Mouse (Mus musculus): ENCODE data around the gene Dnaaf5. TPM values are rescaled to one million over a fixed set of nuclear protein-coding genes. Genes with fewer than 3 reads are reported as not detected.

Gene Dnaaf5
- polyA plus RNA-seq, 1 experiment from 2014 or later: 6.4 TPM

GRCm38 (mm10) chr5:139199995-139200769 lies 50.2 kb downstream of the Dnaaf5 start, which contains the start of gene Sun1:
Gene Sun1 (plus strand): TSS chr5:139200637.
- peak within 1 kb of the TSS; percentile 99 for H3K4me2 ChIP-seq (ENCODE audit: low read length)
- peaks cover 11 to 20% of the 10 kb centered on the region in 2 experiments for H3K4me1 ChIP-seq (ENCODE audit: control insufficient read depth in 2 of 2, insufficient read depth in 2 of 2, low read length in 2 of 2)
- H3K4me3 ChIP-seq (ENCODE audit: control insufficient read depth in 1 of 2, insufficient read depth in 1 of 2, low read depth in 1 of 2, low read length in 2 of 2): peak within 1 kb of the TSS; percentile 90 to 96
- no peaks in the 10 kb centered on the region for H3K9me3 ChIP-seq (ENCODE audit: control insufficient read depth, low read length)
- peak within 1 kb of the TSS; percentile 93 for H3K9ac ChIP-seq (ENCODE audit: low read length)
- H3K36me3 ChIP-seq (ENCODE audit: control insufficient read depth, insufficient read depth, low read length): peaks cover 6% of the 10 kb centered on the region; the same call in 1 of the 2 replicates
- under 1% methylated on average over 64 of the region's 64 CpGs for WGBS
- ATAC-seq (ENCODE audit: insufficient number of reproducible peaks, insufficient read depth, low FRiP score, low read depth): peak; percentile 97
- no peaks in the 10 kb centered on the region for H3K27me3 ChIP-seq (ENCODE audit: control insufficient read depth, insufficient read depth, low read length)
- peak within 1 kb of the TSS; percentile 85 to 88 for H3K27ac ChIP-seq (replicated peaks in 1 of 2; ENCODE audit: control insufficient read depth in 1 of 2, insufficient read depth in 1 of 2, low read depth in 2 of 2, low read length in 2 of 2)

GRCm38 (mm10) chr5:139200770-139201569 lies 50.9 kb downstream of the Dnaaf5 start:
- Histone ChIP-seq H3K27me3 (ENCODE audit: control insufficient read depth, insufficient read depth, low read length) (no peaks in the 10 kb centered on the region), H3K27ac (replicated peaks in 1 of 2; ENCODE audit: control insufficient read depth in 1 of 2, insufficient read depth in 1 of 2, low read depth in 2 of 2, low read length in 2 of 2) (peak overlapping the region; percentile 36 to 39; a peak in 2 of 4 replicates), H3K9me3 (ENCODE audit: control insufficient read depth, low read length) (no peaks in the 10 kb centered on the region), H3K9ac (ENCODE audit: low read length) (peak overlapping the region; percentile 93), H3K4me3 (ENCODE audit: control insufficient read depth in 1 of 2, insufficient read depth in 1 of 2, low read depth in 1 of 2, low read length in 2 of 2) (peak overlapping the region; percentile 90 to 96), H3K4me2 (ENCODE audit: low read length) (peak overlapping the region; percentile 99), H3K4me1 (ENCODE audit: control insufficient read depth in 2 of 2, insufficient read depth in 2 of 2, low read length in 2 of 2) (peaks cover 11 to 20% of the 10 kb centered on the region in 2 experiments), H3K36me3 (ENCODE audit: control insufficient read depth, insufficient read depth, low read length) (peaks cover 6% of the 10 kb centered on the region; the same call in 1 of the 2 replicates)
- ATAC-seq (ENCODE audit: insufficient number of reproducible peaks, insufficient read depth, low FRiP score, low read depth): peak; percentile 3
- 2% methylated on average over 56 of the region's 57 CpGs for WGBS

- Histone ChIP-seq H3K4me3 (ENCODE audit: control insufficient read depth in 1 of 2, insufficient read depth in 1 of 2, low read depth in 1 of 2, low read length in 2 of 2) (no peak overlapping the region), H3K27me3 (ENCODE audit: control insufficient read depth, insufficient read depth, low read length) (no peaks in the 10 kb centered on the region), H3K9me3 (ENCODE audit: control insufficient read depth, low read length) (no peaks in the 10 kb centered on the region), H3K4me1 (ENCODE audit: control insufficient read depth in 2 of 2, insufficient read depth in 2 of 2, low read length in 2 of 2) (peaks cover 8 to 15% of the 10 kb centered on the region in 2 experiments), H3K27ac (replicated peaks in 1 of 2; ENCODE audit: control insufficient read depth in 1 of 2, insufficient read depth in 1 of 2, low read depth in 2 of 2, low read length in 2 of 2) (no peak overlapping the region), H3K36me3 (ENCODE audit: control insufficient read depth, insufficient read depth, low read length) (peaks cover 6% of the 10 kb centered on the region; the same call in 1 of the 2 replicates), H3K4me2 (ENCODE audit: low read length) (peak overlapping the region; percentile 99), H3K9ac (ENCODE audit: low read length) (peak overlapping the region; percentile 93; the same call in 1 of the 2 replicates)
- no peak for ATAC-seq (ENCODE audit: insufficient number of reproducible peaks, insufficient read depth, low FRiP score, low read depth)
- 82% methylated on average over 11 of the region's 11 CpGs for WGBS
These were observed 52.1 kb downstream of the Dnaaf5 start for GRCm38 (mm10) chr5:139202127-139202526.

- no peak overlapping the region for H3K4me3 ChIP-seq (ENCODE audit: control insufficient read depth in 1 of 2, insufficient read depth in 1 of 2, low read depth in 1 of 2, low read length in 2 of 2)
- 78% methylated on average over 5 of the region's 5 CpGs for WGBS
- H3K27me3 ChIP-seq (ENCODE audit: control insufficient read depth, insufficient read depth, low read length): no peaks in the 10 kb centered on the region
- no peak overlapping the region for H3K9ac ChIP-seq (ENCODE audit: low read length)
- no peaks in the 10 kb centered on the region for H3K9me3 ChIP-seq (ENCODE audit: control insufficient read depth, low read length)
- H3K4me2 ChIP-seq (ENCODE audit: low read length): no peak overlapping the region
- H3K27ac ChIP-seq (replicated peaks in 1 of 2; ENCODE audit: control insufficient read depth in 1 of 2, insufficient read depth in 1 of 2, low read depth in 2 of 2, low read length in 2 of 2): no peak overlapping the region
- peaks cover 8 to 15% of the 10 kb centered on the region in 2 experiments for H3K4me1 ChIP-seq (ENCODE audit: control insufficient read depth in 2 of 2, insufficient read depth in 2 of 2, low read length in 2 of 2)
- peaks cover 9% of the 10 kb centered on the region; the same call in 1 of the 2 replicates for H3K36me3 ChIP-seq (ENCODE audit: control insufficient read depth, insufficient read depth, low read length)
- ATAC-seq (ENCODE audit: insufficient number of reproducible peaks, insufficient read depth, low FRiP score, low read depth): no peak
These were observed 53.3 kb downstream of the Dnaaf5 start for GRCm38 (mm10) chr5:139203312-139203711.

- ATAC-seq (ENCODE audit: insufficient number of reproducible peaks, insufficient read depth, low FRiP score, low read depth): no peak
- 58% methylated on average over 4 of the region's 4 CpGs for WGBS
- Histone ChIP-seq H3K4me1 (ENCODE audit: control insufficient read depth in 2 of 2, insufficient read depth in 2 of 2, low read length in 2 of 2) (peaks cover 5 to 10% of the 10 kb centered on the region in 2 experiments), H3K4me2 (ENCODE audit: low read length) (no peak overlapping the region), H3K4me3 (ENCODE audit: control insufficient read depth in 1 of 2, insufficient read depth in 1 of 2, low read depth in 1 of 2, low read length in 2 of 2) (no peak overlapping the region), H3K9me3 (ENCODE audit: control insufficient read depth, low read length) (no peaks in the 10 kb centered on the region), H3K27ac (replicated peaks in 1 of 2; ENCODE audit: control insufficient read depth in 1 of 2, insufficient read depth in 1 of 2, low read depth in 2 of 2, low read length in 2 of 2) (no peak overlapping the region), H3K9ac (ENCODE audit: low read length) (no peak overlapping the region), H3K36me3 (ENCODE audit: control insufficient read depth, insufficient read depth, low read length) (peaks cover 22% of the 10 kb centered on the region; the same call in 1 of the 2 replicates), H3K27me3 (ENCODE audit: control insufficient read depth, insufficient read depth, low read length) (no peaks in the 10 kb centered on the region)
These were observed 56.1 kb downstream of the Dnaaf5 start for GRCm38 (mm10) chr5:139206081-139206480.

- WGBS: 70% methylated on average over 7 of the region's 7 CpGs
- H3K27me3 ChIP-seq (ENCODE audit: control insufficient read depth, insufficient read depth, low read length): no peaks in the 10 kb centered on the region
- ATAC-seq (ENCODE audit: insufficient number of reproducible peaks, insufficient read depth, low FRiP score, low read depth): no peak
- peaks cover 4 to 6% of the 10 kb centered on the region in 2 experiments for H3K4me1 ChIP-seq (ENCODE audit: control insufficient read depth in 2 of 2, insufficient read depth in 2 of 2, low read length in 2 of 2)
- no peak overlapping the region for H3K4me3 ChIP-seq (ENCODE audit: control insufficient read depth in 1 of 2, insufficient read depth in 1 of 2, low read depth in 1 of 2, low read length in 2 of 2)
- H3K9me3 ChIP-seq (ENCODE audit: control insufficient read depth, low read length): no peaks in the 10 kb centered on the region
- no peak overlapping the region for H3K9ac ChIP-seq (ENCODE audit: low read length)
- H3K27ac ChIP-seq (replicated peaks in 1 of 2; ENCODE audit: control insufficient read depth in 1 of 2, insufficient read depth in 1 of 2, low read depth in 2 of 2, low read length in 2 of 2): no peak overlapping the region
- H3K36me3 ChIP-seq (ENCODE audit: control insufficient read depth, insufficient read depth, low read length): peaks cover 22% of the 10 kb centered on the region; the same call in 1 of the 2 replicates
- no peak overlapping the region for H3K4me2 ChIP-seq (ENCODE audit: low read length)
These were observed 56.5 kb downstream of the Dnaaf5 start for GRCm38 (mm10) chr5:139206525-139206924.

- no peaks in the 10 kb centered on the region for H3K9me3 ChIP-seq (ENCODE audit: control insufficient read depth, low read length)
- peaks cover 26% of the 10 kb centered on the region; the same call in 1 of the 2 replicates for H3K36me3 ChIP-seq (ENCODE audit: control insufficient read depth, insufficient read depth, low read length)
- peaks cover 0 to 9% of the 10 kb centered on the region in 2 experiments; a peak in 1 of 4 replicates for H3K4me1 ChIP-seq (ENCODE audit: control insufficient read depth in 2 of 2, insufficient read depth in 2 of 2, low read length in 2 of 2)
- no peak overlapping the region for H3K9ac ChIP-seq (ENCODE audit: low read length)
- ATAC-seq (ENCODE audit: insufficient number of reproducible peaks, insufficient read depth, low FRiP score, low read depth): no peak
- H3K27me3 ChIP-seq (ENCODE audit: control insufficient read depth, insufficient read depth, low read length): no peaks in the 10 kb centered on the region
- H3K4me3 ChIP-seq (ENCODE audit: control insufficient read depth in 1 of 2, insufficient read depth in 1 of 2, low read depth in 1 of 2, low read length in 2 of 2): no peak overlapping the region
- no peak overlapping the region for H3K27ac ChIP-seq (replicated peaks in 1 of 2; ENCODE audit: control insufficient read depth in 1 of 2, insufficient read depth in 1 of 2, low read depth in 2 of 2, low read length in 2 of 2)
- no peak overlapping the region for H3K4me2 ChIP-seq (ENCODE audit: low read length)
These were observed 58.2 kb downstream of the Dnaaf5 start for GRCm38 (mm10) chr5:139208183-139208582.
